Mouse (Mus musculus) heart, postnatal 36 days (tissue): ENCODE results near the gene Ttk. TPM values are rescaled to one million over a fixed set of nuclear protein-coding genes. Genes with fewer than 3 reads are reported as not detected.

ENCODE experiments used
- DNase-seq, 2 experiments: peaks; one replicate each; pipeline ENCODE4 v3.0.0; 2021 to 2022
- intact Hi-C: fragments of 180-260 bp; cut with DNase I; formaldehyde crosslinking; loops from one replicate; pipeline ENCODE4 v1.15.1; 2025
- total RNA-seq, 2 experiments: library from RNA; stranded (reverse); gene quantifications; 2 replicates each; pipeline ENCODE4 v1.2.3; 2021

Gene Ttk
- under 1 TPM; 0.38 to 0.64 TPM for total RNA-seq

DNA sequence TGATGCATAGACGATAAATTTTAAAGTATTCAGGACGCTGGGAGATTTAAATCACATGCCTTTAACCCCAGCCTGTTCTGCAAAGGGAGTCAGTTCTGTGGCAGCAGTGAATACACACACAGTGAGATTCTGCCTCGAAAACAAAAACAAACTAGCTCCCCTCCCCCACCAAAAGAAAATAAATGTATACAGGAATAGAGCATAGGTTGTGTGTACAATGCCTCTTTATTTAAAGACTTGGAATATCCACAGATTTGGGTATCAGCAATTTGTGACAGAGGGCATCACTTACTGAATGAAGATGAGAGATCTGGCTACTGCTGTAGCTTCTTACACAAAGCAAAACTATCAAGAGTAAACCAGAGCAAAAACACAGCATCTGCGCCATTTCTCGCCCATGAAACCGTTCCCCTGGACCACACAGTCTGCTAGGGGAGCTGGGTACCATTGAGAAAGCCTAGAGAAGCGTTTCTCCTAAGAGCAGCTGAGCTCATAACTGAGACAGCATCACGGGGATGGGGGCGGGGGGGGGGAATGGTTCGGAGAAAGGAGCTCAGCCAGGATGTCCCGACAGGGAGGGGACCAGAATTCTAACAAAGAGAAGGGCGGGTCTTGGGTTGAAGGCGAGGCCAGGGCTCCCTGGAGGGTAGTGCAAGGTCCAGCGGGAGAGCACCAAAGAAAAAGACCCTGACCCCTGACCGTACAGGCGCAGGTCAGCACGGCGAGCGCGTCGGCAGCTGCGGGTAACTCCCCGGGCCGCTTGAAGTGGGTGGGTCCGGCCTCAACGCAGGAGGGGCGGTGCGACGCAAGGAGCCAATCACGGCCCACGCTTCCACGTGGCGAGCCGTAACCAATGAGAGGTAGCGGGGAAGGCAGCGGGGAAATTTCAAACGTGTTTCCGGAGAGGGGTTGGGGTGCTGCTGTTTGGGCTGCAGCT lies at the start of gene Ttk:
Ttk (plus strand) TSS at position 879 of the 937 bp plus-strand sequence.
- intact Hi-C loops = loop anchor here (5.0 to 10.0 kb wide), 2 partner anchors 88 to 389 kb away; partner anchors contain the start of gene Lca5
- peak; percentile 88 to 89 for DNase-seq

GRCm38 (mm10) chr9:83785501-83785900 lies 49.0 kb upstream of the Ttk start:
- DNase-seq = no peak
- intact Hi-C loops = no loop called here

DNA sequence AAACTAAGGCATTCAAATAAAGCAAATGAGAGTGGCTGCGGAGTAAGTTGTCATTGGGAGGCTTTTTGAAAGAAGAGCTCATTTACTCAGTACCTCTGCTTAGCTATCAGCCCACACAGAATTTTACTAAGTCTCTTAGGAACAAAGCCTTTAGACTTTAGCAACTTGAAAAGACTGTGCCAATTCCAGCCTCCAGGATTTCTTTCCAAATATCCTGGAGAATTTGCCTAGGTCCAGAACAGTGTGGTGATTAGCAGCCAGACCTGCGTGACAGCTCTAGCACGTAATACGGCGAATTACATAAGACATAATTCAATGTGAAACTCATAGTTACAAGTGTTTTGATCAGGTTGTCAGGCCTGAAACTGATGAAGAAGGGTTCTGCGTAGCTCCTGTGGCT lies 45.2 kb upstream of the Ttk start:
- intact Hi-C loops = no loop called here
- DNase-seq = no peak

GRCm38 (mm10) chr9:83796875-83797274 lies 37.6 kb upstream of the Ttk start:
- intact Hi-C loops = no loop called here
- no peak for DNase-seq

GRCm38 (mm10) chr9:83797898-83798297 lies 36.6 kb upstream of the Ttk start:
- DNase-seq = no peak
- intact Hi-C loops = no loop called here

GRCm38 (mm10) chr9:83804341-83804740 lies 30.1 kb upstream of the Ttk start:
- no peak for DNase-seq
- intact Hi-C loops = no loop called here

DNA sequence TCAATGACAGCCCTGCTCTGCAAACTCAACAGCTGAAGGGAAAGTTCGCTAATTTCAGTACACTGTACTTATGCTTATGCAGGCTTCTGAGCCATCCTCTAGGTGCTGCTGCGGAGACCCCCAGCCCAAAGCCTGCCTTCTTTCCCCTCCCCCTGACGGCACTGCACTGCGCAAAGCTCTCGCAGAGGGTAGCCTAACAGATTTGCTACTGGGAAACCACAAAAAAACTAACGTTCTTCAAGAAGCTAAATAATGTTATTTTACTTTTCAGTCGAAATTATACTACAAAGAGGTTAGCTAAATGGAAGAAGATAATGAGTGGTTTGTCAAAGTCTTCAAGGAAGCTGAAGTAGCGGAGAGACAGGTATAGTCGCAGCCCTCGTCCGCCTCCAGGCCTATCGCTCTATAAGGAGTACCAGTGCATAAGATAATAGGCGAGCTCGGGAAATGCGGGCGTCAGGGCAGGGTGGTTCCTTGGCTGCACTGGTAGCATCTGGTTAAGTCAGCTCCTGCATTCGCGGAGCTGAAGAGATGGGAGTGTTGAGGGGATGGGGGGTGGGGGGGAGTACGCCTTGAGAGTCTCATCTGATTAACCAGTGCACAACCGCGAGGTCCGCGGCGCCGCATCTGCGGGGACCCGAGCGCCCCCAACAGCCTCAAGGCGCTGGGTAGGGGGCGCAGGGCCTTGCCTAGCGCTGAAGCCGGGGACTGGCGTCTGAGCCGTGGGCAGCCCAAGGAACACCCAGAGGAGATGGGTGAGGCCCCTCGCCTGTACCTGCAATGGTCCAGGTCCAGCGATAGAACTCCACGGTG lies 29.1 kb upstream of the Ttk start:
- peak in 1 of 2 experiments; percentile 3 for DNase-seq
- intact Hi-C loops = no loop called here

DNA sequence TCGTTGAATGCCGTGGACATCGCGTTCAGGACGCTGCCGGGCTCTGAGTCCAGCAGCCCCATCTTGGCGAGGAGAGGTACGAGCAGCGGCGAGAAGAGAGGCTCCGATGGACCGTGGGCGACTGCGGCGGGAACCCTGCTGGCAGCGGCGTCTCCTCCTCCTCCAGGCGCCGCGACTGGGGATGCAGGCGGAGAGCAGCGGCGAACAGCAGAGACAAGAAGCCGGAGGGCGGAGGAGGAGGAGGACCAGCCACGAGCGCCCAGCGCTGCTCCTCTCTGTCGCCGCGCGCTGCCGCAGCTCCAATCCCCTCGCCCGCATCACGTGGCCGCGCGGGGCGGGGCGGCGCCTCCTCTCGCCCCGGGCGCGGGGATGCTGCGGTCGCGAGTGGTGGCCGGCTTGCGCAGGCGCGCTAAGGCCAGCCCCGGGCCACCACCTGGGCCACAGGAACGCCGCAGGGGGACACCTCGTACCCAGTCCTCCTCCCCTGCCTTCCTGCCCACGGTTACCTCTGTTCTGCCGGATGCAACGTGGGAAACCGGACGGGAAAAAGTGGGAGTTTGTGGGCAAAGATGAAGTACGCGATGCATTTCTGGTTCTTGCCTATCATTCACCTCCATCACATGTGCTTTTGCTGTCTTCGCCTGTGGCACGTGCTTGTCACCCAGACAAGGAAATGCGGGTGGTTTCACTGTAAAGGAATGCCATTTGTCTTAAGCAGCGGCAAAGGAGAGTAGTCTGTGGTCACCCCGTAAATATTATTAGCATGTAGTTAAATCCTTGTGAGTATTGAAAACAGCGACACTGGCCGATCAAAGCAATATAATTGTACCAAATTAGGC lies 28.3 kb upstream of the Ttk start, which contains the start of gene Elovl4:
Elovl4 (minus strand) TSS at position 301 of the 839 bp plus-strand sequence.
- peak; percentile 42 to 50 for DNase-seq
- intact Hi-C loops = no loop called here

- DNase-seq = peak; percentile 24 to 48
- intact Hi-C loops = loop anchor here (1.0 kb wide), 1 partner anchor 96 kb away; no protein-coding TSS in a partner anchor
Observed at GRCm38 (mm10) chr9:83807562-83807961, 26.9 kb upstream of the Ttk start.

DNA sequence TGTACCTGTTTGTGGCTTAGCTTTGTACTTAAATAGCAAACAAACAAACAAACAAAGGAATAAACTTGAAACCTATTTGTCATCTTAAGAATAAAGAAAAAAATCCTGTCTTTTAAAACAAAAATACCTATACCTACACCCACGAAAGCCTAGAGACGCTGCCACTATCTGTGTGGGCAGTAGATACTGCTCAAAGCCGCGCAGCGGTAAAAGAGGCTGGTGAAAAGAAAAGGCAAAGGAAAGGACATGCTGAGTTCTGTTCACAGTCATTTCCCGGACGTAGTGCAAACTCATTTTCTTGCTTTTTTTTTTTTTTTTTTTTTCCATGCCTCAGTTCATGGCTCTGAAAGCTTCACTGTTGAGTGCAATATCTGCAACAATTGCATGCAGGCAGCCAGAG lies 15.3 kb upstream of the Ttk start:
- no peak for DNase-seq
- intact Hi-C loops = no loop called here

GRCm38 (mm10) chr9:83820976-83821375 lies 13.5 kb upstream of the Ttk start:
- intact Hi-C loops = no loop called here
- DNase-seq = no peak

GRCm38 (mm10) chr9:83822925-83823324 lies 11.6 kb upstream of the Ttk start:
- no peak for DNase-seq
- intact Hi-C loops = no loop called here

DNA sequence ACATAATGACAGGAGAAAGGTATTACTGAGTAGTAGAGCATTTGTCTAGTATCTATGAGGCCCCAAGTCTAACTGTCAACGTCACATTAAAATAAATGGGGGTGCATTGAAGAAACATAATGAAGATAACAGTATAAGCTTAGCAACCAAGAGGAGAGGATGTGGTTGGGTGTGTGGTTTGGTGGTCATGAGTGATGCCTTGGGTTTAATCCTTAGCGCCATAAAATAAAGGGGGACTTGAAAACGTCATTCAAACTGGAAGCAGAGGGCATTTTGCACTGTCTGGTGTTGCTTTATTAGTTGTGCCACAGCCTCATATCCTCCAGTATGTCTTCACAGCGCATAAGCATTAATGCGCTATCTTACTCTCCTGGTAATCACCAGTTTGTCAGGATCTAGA lies 4.6 kb upstream of the Ttk start:
- no peak for DNase-seq
- intact Hi-C loops = loop anchor here (5.0 to 10.0 kb wide), 2 partner anchors 92 to 385 kb away; partner anchors contain the start of gene Lca5

DNA sequence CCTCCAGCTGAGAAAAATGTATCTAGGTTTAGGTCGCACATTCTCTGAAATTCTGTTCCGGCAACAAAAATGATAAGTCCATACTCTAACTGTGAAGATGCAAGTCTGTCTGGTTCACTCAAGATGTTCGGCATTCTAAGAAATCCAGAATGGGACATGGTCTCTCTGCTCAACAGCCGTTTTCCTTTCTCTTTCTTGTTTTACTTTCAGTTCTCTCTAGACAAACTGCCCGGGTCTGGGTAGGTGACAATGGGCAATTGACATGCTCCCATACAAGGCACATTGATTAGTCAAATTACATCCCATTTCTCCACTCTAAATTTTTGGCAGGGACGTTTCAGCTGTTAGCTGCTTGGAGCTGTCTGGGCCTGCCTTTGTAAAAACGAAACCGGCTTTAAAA lies 3.3 kb upstream of the Ttk start:
- intact Hi-C loops = loop anchor here (5.0 to 10.0 kb wide), 2 partner anchors 91 to 386 kb away; partner anchors contain the start of gene Lca5

DNA sequence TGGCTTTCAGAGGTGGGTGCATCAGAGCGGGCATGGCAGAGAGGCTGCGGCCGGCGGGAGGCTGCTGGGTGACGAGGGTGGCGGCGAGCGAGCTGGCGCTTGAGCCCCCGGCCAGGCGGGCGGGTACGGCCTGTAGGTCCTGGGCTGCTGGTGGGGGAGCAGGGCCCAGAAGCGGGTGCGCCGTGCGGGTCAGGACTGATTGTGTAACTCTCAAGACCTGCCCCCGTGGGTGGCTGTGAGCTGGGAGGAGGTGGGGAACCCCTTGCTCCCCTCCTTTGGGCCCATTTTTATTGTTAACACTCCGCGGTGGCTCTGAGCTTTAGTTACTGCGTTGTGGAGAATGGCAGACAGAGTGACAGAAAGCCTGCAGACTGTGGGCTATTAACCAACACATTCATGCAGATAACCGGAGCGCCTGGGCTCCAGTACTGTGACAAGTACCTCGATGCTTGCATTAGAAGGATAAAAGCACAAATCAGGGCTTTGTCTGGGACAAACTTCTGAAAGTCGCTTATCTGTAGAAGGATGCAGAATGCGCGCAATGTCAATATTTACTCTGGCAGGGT lies 342 bp downstream of the Ttk start:
- intact Hi-C loops = loop anchor here (5.0 to 10.0 kb wide), 2 partner anchors 87 to 390 kb away; partner anchors contain the start of gene Lca5
- DNase-seq = no peak

More for the DNA sequence above, 3.3 kb upstream of the Ttk start:
- DNase-seq = no peak

DNA sequence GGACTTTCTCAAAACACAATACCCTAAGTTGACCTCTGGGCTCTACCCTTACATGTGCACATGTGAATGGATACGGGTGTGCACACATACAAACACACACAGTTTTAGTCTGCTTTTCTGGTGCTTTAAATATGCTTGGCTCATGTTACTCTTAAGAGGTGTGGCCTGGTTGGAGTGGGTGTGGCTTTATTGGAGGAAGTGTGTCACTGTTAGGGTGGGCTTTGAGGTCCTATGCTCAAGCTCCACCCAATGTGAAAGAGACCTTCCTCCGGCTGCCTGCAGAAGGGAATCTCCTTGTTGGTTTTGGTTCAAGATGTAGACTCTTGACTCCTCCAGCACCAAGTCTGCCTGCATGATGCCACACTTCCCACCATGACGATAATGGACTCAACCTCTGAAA lies 18.0 kb downstream of the Ttk start:
- no peak for DNase-seq
- intact Hi-C loops = no loop called here

GRCm38 (mm10) chr9:83865165-83865564 lies 30.7 kb downstream of the Ttk start:
- no peak for DNase-seq
- intact Hi-C loops = no loop called here

DNA sequence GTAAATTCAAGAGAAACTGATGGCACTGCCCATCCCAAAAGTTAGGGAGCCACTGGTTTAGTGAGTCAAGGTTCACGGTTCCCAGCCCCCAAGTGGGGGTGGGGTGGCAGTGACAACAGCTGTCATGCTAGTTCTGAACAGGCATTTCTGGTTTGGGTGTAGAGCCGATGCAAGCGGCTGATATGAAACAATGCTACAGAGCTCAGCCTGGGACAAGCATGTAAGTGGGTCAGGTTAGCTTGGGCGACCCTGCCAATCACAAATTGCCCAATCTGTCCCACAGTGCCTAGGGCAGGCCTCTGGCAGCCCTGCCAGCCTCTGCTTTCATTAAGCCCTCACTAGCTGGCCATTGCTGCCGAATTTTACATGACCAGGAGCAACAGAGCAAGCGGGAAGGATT lies 47.7 kb downstream of the Ttk start:
- intact Hi-C loops = no loop called here
- DNase-seq = no peak

DNA sequence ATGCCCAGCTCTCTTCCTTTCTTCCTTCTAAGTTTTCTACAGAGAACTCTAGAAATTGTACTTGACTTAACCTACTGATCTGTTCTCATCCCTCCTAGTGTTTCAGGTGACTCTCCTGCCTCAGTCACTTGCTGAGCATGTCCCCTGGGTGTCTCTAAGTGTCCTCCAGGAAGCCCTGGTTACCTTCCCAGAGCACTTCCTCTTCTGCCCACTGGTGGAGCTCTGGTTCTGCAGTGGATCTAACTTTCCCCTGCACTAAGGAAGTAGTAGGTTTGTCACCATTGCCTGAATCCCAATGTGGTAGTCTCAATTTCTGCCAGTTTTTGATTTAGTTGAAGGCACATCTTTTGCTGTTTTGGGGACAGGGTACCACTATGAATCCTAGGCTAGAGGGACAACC lies 51.7 kb downstream of the Ttk start:
- intact Hi-C loops = no loop called here
- no peak for DNase-seq

DNA sequence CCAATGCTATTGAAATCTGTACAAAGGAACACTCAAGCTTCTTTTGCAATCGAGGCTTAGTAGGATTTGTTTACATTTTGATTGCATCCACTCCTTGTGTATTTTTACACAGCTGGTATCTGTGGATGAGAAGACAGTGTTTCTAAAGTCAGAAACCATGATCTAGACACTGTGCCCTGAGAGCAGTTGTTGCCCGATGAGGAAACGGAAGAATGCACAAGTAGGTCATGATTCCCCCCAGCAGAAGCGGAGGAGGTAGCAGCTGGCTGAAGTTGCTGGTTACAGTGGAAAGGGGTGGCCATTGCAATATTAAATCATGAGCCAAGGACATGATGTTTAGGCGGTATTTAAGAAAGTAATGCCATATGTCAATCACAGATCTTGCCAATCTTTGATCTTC lies 53.7 kb downstream of the Ttk start:
- intact Hi-C loops = no loop called here

More for the DNA sequence above, 53.7 kb downstream of the Ttk start:
- DNase-seq = no peak
